Mouse (Mus musculus): ENCODE results near the gene Sephs1.
A peak's percentile ranks its signal among the peaks of the same experiment; 100 is the strongest.
"Not testable (repeated sequence)": the region's sequence is repeated elsewhere in the genome, so short reads cannot be mapped to it uniquely, and the experiment has no call there.

Sephs1 gene

DNA sequence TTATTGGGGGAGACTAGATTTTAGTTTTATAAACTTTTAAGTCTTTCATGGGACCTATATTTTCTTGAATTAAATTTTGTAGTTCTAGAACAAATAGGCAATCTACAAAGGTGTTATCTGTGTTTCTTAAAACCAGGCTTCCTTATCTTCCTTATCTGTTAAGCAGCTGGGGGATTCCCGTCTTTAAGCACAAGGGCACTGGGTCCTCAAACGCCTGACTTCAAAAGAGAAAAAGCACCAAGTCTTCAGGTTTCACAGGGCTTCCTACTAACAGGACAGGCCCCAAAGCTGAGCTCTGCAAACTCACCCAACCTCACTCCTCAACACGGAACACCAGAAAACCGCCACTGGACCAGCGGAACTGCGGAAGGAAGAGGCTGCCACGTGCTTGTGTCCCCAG lies 26.6 kb downstream of the Sephs1 start:
- DNase-seq (ENCODE audit: extremely low spot score), result no peak

GRCm38 (mm10) chr2:4908771-4909315 lies 27.5 kb downstream of the Sephs1 start:
- no peak for DNase-seq (ENCODE audit: extremely low spot score)

- DNase-seq (ENCODE audit: extremely low spot score), result no peak
Measured at GRCm38 (mm10) chr2:4909909-4910308, 28.5 kb downstream of the Sephs1 start.

DNA sequence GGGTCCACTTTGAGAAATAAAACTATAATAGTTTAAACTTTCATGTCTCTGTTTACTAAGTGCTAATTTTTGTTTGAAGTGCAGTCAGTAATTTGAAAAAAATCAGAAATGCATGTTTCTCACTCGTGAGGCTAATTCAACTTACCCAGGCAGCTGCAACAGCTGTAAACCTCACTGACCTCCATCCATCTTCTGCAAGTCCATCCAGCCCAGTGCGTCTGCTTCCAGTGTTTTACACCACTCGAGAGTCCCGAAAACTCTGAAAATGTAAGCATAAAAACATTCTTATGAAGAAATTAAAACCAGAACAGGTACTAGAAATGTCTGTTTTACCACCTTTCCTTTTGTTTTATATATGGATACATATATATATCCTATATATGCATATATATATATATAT lies 29.2 kb downstream of the Sephs1 start:
- no peak for DNase-seq (ENCODE audit: extremely low spot score)

DNA sequence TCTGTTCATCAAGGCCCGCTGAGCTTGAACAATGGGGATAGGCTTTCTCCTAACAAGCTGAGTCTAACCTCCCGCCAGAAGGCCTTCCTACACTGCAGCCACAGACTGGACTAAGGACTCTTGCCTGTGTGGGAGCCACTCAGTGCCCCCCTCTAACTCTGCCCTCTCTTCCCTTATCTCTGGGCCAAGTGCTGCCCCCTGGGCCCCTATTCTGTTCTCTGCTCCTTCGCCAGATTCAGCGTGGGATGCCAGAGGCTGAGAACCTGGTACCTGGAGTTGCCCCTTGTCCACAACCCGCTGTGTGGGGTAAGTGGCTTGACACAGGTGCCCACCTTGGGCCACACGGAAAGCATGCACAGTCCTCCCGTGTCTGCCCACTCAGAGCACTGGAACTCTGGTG lies 32.6 kb downstream of the Sephs1 start:
- DNase-seq (ENCODE audit: extremely low spot score), result peak; percentile 10

DNA sequence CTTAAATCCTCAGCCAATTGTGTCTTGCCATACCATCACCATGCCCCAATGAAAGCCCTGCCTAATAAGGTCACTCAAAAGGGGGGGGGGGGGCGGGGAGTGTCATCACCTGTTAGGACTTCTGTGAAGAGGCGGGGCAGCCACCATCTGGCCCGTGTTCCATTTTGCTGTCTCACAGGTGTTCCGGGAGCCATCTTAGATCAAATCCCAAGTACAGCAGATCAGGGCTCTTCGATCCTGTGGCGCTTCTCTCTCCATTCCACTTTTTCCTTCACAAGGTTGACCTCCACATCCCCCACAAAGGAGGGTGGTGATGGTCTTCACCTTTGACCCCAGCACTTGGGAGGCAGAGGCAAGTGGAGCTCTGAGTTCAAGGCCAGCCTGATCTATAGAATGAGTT lies 34.7 kb downstream of the Sephs1 start:
- no peak for DNase-seq (ENCODE audit: extremely low spot score)

DNA sequence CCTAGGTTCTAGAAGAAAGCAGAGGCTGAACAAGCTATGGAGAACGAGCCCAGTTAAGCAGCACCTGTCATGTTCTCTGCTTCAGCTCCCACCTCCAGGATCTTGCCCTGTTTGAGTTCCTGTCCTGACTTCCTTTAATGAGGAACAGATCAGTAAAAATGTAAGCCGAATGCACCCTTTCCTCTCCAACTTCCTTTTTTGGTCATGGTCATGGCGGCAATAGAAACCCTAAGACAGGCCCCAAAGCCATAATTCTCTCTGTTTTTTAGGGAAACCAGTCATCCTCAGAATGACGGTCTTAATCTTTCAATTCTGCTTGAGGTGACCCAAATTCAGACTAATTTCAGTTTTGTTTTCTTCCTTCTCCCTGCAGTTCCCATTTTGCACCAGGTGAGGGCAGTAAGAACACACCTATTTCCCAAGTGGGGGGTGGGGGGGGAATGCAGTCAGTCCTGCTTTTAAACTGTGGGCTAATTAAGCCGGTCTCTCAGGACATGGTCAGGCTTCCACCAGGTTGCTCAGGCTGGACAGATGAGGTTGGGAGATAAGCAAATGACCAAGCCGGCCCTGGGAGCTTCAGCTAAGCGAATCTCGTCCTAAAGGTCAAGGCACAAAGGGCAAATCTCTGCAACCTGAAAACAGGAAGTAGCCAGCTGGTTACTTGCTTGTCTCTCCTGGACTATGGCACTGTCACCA lies 36.1 kb downstream of the Sephs1 start:
- peak; percentile 74 for DNase-seq (ENCODE audit: extremely low spot score)

DNA sequence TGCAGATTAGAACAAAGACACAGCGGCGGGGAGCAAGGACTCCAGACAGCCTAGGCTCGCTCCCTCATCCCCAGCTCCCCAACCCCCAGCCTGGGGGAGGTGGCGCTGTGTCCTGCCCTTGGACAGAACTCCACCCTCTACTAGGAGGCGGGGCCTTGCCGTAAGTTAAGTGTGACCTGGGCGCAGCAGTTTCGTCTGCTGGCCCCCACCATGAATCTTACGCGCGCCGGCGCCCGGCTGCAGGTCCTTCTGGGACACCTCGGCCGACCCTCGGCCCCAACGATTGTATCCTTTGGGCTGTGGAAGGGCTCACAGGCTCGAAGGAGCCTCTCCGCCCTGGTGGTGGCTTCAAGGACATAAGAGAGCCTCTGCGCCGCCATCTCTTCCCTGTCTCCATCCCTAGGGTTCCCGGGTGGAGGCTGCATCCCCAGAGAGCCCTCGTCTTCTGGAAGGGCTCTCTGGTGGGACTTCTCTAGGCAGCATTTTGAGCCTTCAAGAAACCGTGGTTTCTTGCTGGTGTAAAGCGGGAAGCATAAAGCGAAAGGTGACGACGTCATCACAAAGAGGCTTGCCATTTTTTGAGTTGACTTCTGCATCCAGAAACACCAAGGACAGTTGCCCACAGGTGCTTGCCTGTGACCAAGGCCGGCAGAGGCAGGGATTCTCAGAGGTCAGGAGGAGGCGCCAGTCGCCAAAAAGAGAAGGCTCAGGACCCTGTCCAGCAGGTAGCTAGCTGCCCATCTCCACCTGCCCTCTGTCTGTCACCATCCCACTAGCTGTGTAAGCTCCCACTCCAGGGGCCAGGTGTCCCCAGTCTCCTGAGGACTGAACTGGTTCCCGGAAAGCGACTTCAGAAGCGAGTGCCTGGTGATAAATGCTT lies 37.7 kb downstream of the Sephs1 start, which contains the start of gene Phyh:
TSS of gene Phyh (plus strand) at position 160 of the 880 bp plus-strand sequence.
- peak; percentile 89 for DNase-seq (ENCODE audit: extremely low spot score)

GRCm38 (mm10) chr2:4921019-4921418 lies 39.7 kb downstream of the Sephs1 start:
- no peak for DNase-seq (ENCODE audit: extremely low spot score)

DNA sequence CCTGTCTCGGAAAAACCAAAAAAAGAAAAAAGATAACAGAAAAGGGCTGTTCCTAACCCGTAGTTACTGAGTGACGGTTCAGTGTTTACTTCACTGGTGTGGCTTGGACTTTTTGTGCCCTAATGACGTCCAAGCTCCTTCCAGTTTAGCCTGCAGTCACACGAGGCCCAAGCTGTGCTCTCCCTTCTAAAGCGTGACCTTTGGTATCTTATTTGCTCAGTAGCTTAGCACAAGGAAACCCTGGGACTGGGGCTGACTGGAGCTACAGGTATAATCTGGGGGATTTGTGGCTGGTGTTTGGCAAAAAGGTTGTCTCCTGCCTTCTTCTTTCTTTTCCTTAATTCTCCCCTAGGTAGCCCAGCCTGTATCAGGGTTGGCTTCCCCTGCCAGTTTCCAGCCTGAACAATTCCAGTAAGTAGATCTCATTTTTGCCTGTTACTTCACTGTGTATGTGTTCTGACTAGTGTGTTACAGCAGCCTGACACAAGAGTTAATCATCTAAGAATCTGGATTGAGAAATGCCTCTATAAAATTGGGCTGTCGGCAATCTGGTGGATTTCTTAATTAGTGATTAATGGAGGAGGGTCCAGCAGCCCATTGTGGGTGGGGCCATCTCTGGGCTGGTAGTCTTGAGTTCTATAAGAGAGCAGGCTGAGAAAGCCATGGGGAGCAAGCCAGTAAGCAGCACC lies 41.3 kb downstream of the Sephs1 start:
- no peak for DNase-seq (ENCODE audit: extremely low spot score)

DNA sequence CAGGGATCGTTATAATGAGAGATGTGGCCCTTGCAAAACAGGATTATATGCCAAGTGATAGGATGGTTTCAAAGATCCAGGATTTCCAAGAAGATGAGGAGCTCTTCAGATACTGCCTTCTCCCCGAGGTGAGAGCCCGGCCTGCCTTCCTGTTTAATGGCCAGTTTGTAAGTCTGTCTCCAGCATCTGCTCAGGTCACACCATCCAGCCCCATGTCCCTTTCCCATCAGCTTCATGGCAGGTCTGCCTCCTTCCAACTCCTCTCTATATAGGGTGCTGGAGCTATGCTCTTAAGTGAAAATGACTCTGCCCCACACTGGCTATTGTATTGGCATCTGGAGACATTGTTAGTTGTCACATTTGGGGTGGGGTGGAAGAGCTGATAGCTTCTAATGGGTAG lies 46.0 kb downstream of the Sephs1 start:
- DNase-seq (ENCODE audit: extremely low spot score), result no peak

GRCm38 (mm10) chr2:4929230-4929629 lies 47.9 kb downstream of the Sephs1 start:
- DNase-seq (ENCODE audit: extremely low spot score), result no peak

DNA sequence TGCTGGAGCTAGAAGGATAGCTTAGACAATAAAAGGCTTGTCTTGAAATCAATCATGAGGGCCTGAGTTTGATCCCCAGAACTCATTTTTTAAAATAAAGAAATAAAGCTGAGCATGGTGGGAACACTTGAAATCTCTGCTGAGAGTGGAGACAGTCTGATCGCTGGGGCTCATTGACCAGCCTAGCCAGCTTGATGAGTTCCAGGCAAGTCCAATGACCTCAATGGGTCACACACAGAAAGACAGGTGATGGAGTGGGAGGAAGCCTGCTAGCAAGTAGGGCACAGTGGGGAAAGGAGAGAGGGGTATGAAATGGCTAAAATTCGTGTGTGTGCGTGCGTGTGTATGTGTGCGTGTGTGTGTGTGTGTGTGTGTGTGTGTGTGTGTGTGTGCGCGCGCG lies 53.2 kb downstream of the Sephs1 start:
- DNase-seq (ENCODE audit: extremely low spot score), result no peak

DNA sequence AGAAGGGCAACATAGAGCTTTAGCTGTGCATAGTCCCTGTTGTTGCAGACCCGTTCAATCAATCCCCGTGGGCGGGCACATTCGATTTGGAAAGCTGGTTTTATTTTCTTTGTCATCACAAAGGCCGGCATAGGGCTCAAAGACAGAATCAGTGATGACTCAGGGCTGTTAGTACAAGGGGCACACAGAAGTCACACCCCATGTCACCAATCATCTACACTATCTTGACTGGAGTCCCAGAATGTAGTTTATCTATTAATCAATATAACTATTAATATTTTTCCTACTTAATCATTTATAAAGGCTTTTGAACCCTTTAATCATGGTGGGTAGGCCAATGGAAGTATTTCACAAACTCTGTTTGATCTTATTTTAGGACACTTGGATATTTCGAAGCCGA lies 56.6 kb downstream of the Sephs1 start:
- DNase-seq (ENCODE audit: extremely low spot score), result no peak

DNA sequence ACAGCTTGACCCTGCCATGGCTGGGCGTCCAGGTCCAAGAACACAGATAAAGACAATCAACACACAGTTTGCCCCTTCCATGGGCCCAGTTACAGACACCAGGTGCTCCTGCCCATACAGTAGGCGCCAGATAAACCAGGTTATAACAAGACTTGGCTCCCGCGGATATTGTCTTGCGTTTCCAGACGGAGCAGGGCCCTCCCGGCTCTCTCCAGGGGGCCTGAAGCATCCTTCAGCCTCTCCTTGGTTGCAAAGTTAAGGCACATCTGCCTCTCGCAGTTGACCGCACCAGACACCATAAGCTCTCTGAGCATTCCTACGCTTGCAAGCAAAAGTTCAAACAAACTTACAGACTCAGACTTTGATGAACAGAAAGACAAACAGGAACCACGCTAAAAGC lies 59.5 kb downstream of the Sephs1 start:
- no peak for DNase-seq (ENCODE audit: extremely low spot score)

- DNase-seq (ENCODE audit: extremely low spot score), result not testable (repeated sequence)
Measured at GRCm38 (mm10) chr2:4949691-4950090, 68.3 kb downstream of the Sephs1 start.

DNA sequence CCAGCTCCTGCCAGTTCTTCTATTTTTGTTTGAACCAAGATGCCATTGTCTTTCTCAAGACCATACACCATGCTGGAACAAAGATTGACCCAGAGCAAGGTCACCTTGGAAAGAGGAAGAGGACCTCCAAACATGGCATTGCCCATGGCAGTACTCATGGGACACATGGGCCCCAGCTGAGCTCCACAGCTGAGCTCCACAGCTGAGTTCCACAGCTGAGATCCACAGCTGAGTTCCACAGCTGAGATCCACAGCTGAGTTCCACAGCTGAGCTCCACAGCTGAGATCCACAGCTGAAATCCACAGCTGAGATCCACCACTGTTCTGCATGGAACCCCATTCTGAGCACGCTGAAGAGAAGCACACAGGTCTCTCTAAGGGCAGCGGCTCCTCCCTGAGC lies 69.6 kb downstream of the Sephs1 start:
- no peak for DNase-seq (ENCODE audit: extremely low spot score)

DNA sequence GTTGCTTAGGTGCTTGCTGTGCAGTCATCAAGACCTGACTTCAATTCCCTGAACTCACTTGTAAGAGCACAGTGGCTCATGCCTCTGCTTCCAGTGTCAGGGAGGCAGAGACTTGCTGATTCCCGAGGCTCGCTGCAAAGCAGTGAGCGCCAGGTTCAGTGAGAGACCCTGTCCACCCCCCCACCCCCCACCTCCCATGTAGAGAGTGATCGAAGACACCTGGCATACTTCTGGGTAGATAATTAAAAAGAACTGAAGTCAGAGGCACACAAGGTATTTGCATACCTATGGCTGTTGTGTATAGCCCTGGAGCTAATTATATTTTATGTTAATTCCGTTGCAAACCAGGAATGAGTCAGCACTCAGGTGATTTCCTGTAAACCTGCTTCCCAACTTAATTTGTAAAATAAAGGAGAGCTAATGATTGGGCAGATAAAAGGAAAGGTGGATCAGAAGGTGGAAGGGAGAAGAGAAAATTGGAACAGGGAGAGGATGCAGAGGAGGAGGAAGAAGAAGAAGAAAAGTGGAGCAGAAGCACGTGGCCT lies 72.9 kb downstream of the Sephs1 start:
- DNase-seq (ENCODE audit: extremely low spot score), result no peak

- DNase-seq (ENCODE audit: extremely low spot score), result no peak
Measured at GRCm38 (mm10) chr2:4958039-4958438, 76.7 kb downstream of the Sephs1 start.

All from embryo, embryonic 9.5 days (tissue).